Mouse (Mus musculus): Measurements from ENCODE around the gene Gm21858. TPM values are rescaled to one million over a fixed set of nuclear protein-coding genes. Genes with fewer than 3 reads are reported as not detected.
"Not testable (repeated sequence)": the region's sequence is repeated elsewhere in the genome, so short reads cannot be mapped to it uniquely, and the experiment has no call there.

Gm21858 gene
- polyA plus RNA-seq (2016; fragmentation: Nextera tagmentation; extraction: Ambion mirVana) = not detected in 2 replicates

GRCm38 (mm10) chrY:55731456-55731855 is at the start of gene Gm21858:
Gene Gm21858 (plus strand): TSS chrY:55731756.
- H3K9ac ChIP-seq; H3K27me3 ChIP-seq (replicated peaks); H3K36me3 ChIP-seq; H3K4me2 ChIP-seq (replicated peaks); H3K27ac ChIP-seq; H3K4me3 ChIP-seq; H3K9me3 ChIP-seq; H3K4me1 ChIP-seq; ATAC-seq (ENCODE audit: low FRiP score, low read depth): not testable (repeated sequence)
- no CpG with 5 or more reads among the region's 6 CpGs for WGBS

Measured in neural tube, embryonic 12.5 days (tissue).